Mouse (Mus musculus): ENCODE measurements around the gene Gm20695. TPM values are rescaled to one million over a fixed set of nuclear protein-coding genes. Genes with fewer than 3 reads are reported as not detected.

Gene Gm20695
- polyA plus RNA-seq, 1 experiment: 0.54 TPM

- Histone ChIP-seq H3K4me3 (ENCODE audit: insufficient read depth, low read length) (no peak overlapping the region), H3K27ac (ENCODE audit: insufficient read depth, low read length) (no peak overlapping the region), H3K4me1 (ENCODE audit: control insufficient read depth, insufficient read depth, low read length) (peaks cover 4% of the 10 kb centered on the region)
- TF ChIP-seq POLR2A (IDR thresholded peaks at IDR 0.05; ENCODE audit: extremely low read depth, insufficient read depth, low read length) (no peak), CTCF (IDR thresholded peaks at IDR 0.05; ENCODE audit: extremely low read depth, insufficient read depth, low read length) (no peak)
These were observed 31.9 kb upstream of the Gm20695 start for GRCm38 (mm10) chr16:3852586-3852985.

GRCm38 (mm10) chr16:3854437-3855182 is 29.8 kb upstream of the Gm20695 start:
- no peak overlapping the region for H3K4me3 ChIP-seq (ENCODE audit: insufficient read depth, low read length)
- no peak for TF ChIP-seq POLR2A (IDR thresholded peaks at IDR 0.05; ENCODE audit: extremely low read depth, insufficient read depth, low read length)
- no peak for TF ChIP-seq CTCF (IDR thresholded peaks at IDR 0.05; ENCODE audit: extremely low read depth, insufficient read depth, low read length)
- no peaks in the 10 kb centered on the region; the same call in 1 of the 2 replicates for H3K4me1 ChIP-seq (ENCODE audit: control insufficient read depth, insufficient read depth, low read length)
- no peak overlapping the region for H3K27ac ChIP-seq (ENCODE audit: insufficient read depth, low read length)

GRCm38 (mm10) chr16:3855776-3856175 is 28.7 kb upstream of the Gm20695 start:
- H3K4me1 ChIP-seq (ENCODE audit: control insufficient read depth, insufficient read depth, low read length): no peaks in the 10 kb centered on the region; the same call in 1 of the 2 replicates
- H3K27ac ChIP-seq (ENCODE audit: insufficient read depth, low read length): no peak overlapping the region
- TF ChIP-seq CTCF (IDR thresholded peaks at IDR 0.05; ENCODE audit: extremely low read depth, insufficient read depth, low read length): no peak
- no peak for TF ChIP-seq POLR2A (IDR thresholded peaks at IDR 0.05; ENCODE audit: extremely low read depth, insufficient read depth, low read length)
- H3K4me3 ChIP-seq (ENCODE audit: insufficient read depth, low read length): no peak overlapping the region

GRCm38 (mm10) chr16:3859254-3859653 is 25.2 kb upstream of the Gm20695 start:
- Histone ChIP-seq H3K27ac (ENCODE audit: insufficient read depth, low read length) (no peak overlapping the region), H3K4me3 (ENCODE audit: insufficient read depth, low read length) (no peak overlapping the region), H3K4me1 (ENCODE audit: control insufficient read depth, insufficient read depth, low read length) (no peaks in the 10 kb centered on the region)
- TF ChIP-seq POLR2A (IDR thresholded peaks at IDR 0.05; ENCODE audit: extremely low read depth, insufficient read depth, low read length) (no peak), CTCF (IDR thresholded peaks at IDR 0.05; ENCODE audit: extremely low read depth, insufficient read depth, low read length) (no peak)

GRCm38 (mm10) chr16:3871815-3872214 is 12.6 kb upstream of the Gm20695 start:
- Histone ChIP-seq H3K4me3 (ENCODE audit: insufficient read depth, low read length) (peak overlapping the region; percentile 40), H3K27ac (ENCODE audit: insufficient read depth, low read length) (no peak overlapping the region), H3K4me1 (ENCODE audit: control insufficient read depth, insufficient read depth, low read length) (0 out of 2 replicates have a peak, but pooled peaks cover 1% of the 10 kb centered on the region)
- TF ChIP-seq CTCF (IDR thresholded peaks at IDR 0.05; ENCODE audit: extremely low read depth, insufficient read depth, low read length) (no peak), POLR2A (IDR thresholded peaks at IDR 0.05; ENCODE audit: extremely low read depth, insufficient read depth, low read length) (no peak)

GRCm38 (mm10) chr16:3872216-3873047 is 12.0 kb upstream of the Gm20695 start, which contains the start of gene Naa60:
Naa60 (plus strand) TSS chr16:3872375.
- H3K4me1 ChIP-seq (ENCODE audit: control insufficient read depth, insufficient read depth, low read length): 0 out of 2 replicates have a peak, but pooled peaks cover 1% of the 10 kb centered on the region
- no peak within 1 kb of the TSS for H3K27ac ChIP-seq (ENCODE audit: insufficient read depth, low read length)
- TF ChIP-seq POLR2A (IDR thresholded peaks at IDR 0.05; ENCODE audit: extremely low read depth, insufficient read depth, low read length) (no peak; the same call in 1 of the 2 replicates), CTCF (IDR thresholded peaks at IDR 0.05; ENCODE audit: extremely low read depth, insufficient read depth, low read length) (no peak)
- H3K4me3 ChIP-seq (ENCODE audit: insufficient read depth, low read length): peak within 1 kb of the TSS; percentile 40

GRCm38 (mm10) chr16:3876346-3876745 is 8.1 kb upstream of the Gm20695 start:
- TF ChIP-seq POLR2A (IDR thresholded peaks at IDR 0.05; ENCODE audit: extremely low read depth, insufficient read depth, low read length): no peak
- TF ChIP-seq CTCF (IDR thresholded peaks at IDR 0.05; ENCODE audit: extremely low read depth, insufficient read depth, low read length): no peak
- Histone ChIP-seq H3K4me3 (ENCODE audit: insufficient read depth, low read length) (no peak overlapping the region), H3K4me1 (ENCODE audit: control insufficient read depth, insufficient read depth, low read length) (peaks cover 1% of the 10 kb centered on the region; the same call in 1 of the 2 replicates), H3K27ac (ENCODE audit: insufficient read depth, low read length) (no peak overlapping the region)

GRCm38 (mm10) chr16:3885065-3885670 is 720 bp downstream of the Gm20695 start:
- H3K27ac ChIP-seq (ENCODE audit: insufficient read depth, low read length): peak overlapping the region; percentile 99
- H3K4me3 ChIP-seq (ENCODE audit: insufficient read depth, low read length): peak overlapping the region; percentile 85
- H3K4me1 ChIP-seq (ENCODE audit: control insufficient read depth, insufficient read depth, low read length): peaks cover 5% of the 10 kb centered on the region
- TF ChIP-seq CTCF (IDR thresholded peaks at IDR 0.05; ENCODE audit: extremely low read depth, insufficient read depth, low read length) (no peak), POLR2A (IDR thresholded peaks at IDR 0.05; ENCODE audit: extremely low read depth, insufficient read depth, low read length) (no peak)

GRCm38 (mm10) chr16:3891621-3892295 is 7.3 kb downstream of the Gm20695 start:
- Histone ChIP-seq H3K4me3 (ENCODE audit: insufficient read depth, low read length) (no peak overlapping the region), H3K4me1 (ENCODE audit: control insufficient read depth, insufficient read depth, low read length) (peaks cover 3% of the 10 kb centered on the region; the same call in 1 of the 2 replicates), H3K27ac (ENCODE audit: insufficient read depth, low read length) (no peak overlapping the region)
- no peak for TF ChIP-seq CTCF (IDR thresholded peaks at IDR 0.05; ENCODE audit: extremely low read depth, insufficient read depth, low read length)
- no peak for TF ChIP-seq POLR2A (IDR thresholded peaks at IDR 0.05; ENCODE audit: extremely low read depth, insufficient read depth, low read length)

All from cortical plate, adult 2 months (tissue).